23 mouse cellular contexts compared by ENCODE assay signal in the genomic region with DNA sequence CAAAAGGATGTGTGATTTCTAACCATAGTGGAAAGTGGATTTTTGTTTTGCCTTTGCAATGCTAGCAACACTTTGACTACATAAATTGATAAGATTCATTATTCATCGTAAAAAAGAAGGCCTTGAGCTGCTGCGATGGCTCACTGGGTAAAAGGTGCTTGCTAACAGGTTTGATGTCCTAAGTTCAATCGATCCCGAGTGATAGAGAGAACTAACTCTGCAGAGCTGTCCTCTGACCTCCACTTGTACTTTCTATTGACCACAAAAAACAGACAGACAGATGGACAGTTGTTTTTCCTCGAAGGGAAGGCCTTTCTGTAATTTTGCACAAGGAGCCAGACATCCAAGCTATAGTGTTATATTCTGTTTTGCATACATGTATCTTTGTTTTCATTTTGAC.
DNase-seq lines count a peak whose midpoint lies in the region; ATAC-seq and TF ChIP-seq lines count a peak whose summit lies in the region.
"Had no signal": no experiment of that assay in that cellular context is flagged by ENCODE, and none has a peak within 500 bp of the region (broad histone marks: within the 10 kb centered on the region; RNA-seq: fewer than 3 reads in every experiment).

No protein-coding gene starts in this region.

- H3K79me2 ChIP-seq in liver, adult 2 months (ENCODE audit: control insufficient read depth, insufficient read depth, low read length) = no peaks in the 10 kb centered on the region

- H3K27ac ChIP-seq in liver, adult 2 months (replicated peaks; ENCODE audit: insufficient read depth, low read depth, low read length) = peak overlapping the region; percentile 59
- H3K27ac ChIP-seq in liver, embryonic 13.5 days = peak overlapping the region; percentile 99
- peak overlapping the region; percentile 98 for H3K27ac ChIP-seq in liver, embryonic 15.5 days (replicated peaks)
- no peak overlapping the region for H3K27ac ChIP-seq in intestine, postnatal 0 days (ENCODE audit: low read depth, low read length)
- H3K27ac ChIP-seq: embryonic facial prominence, embryonic 12.5 days; embryonic facial prominence, embryonic 15.5 days; gastrocnemius, adult 2 months; hindbrain, embryonic 12.5 days; hindbrain, embryonic 15.5 days had no signal

- H3K27me3 ChIP-seq in liver, adult 2 months (ENCODE audit: control insufficient read depth, insufficient read depth, low read length) = no peaks in the 10 kb centered on the region
- H3K27me3 ChIP-seq in liver, embryonic 13.5 days = no peaks in the 10 kb centered on the region
- H3K27me3 ChIP-seq in liver, embryonic 15.5 days = no peaks in the 10 kb centered on the region
- no peaks in the 10 kb centered on the region for H3K27me3 ChIP-seq in intestine, postnatal 0 days (replicated peaks; ENCODE audit: control insufficient read depth, insufficient read depth, low read length)
- H3K27me3 ChIP-seq: embryonic facial prominence, embryonic 12.5 days; embryonic facial prominence, embryonic 15.5 days; hindbrain, embryonic 12.5 days; hindbrain, embryonic 15.5 days had no signal

- WGBS in liver, adult 2 months = 36% methylated on average over 5 of the region's 5 CpGs
- 73% methylated on average over 5 of the region's 5 CpGs for WGBS in liver, embryonic 13.5 days (ENCODE audit: insufficient replicate concordance)
- 72% methylated on average over 5 of the region's 5 CpGs for WGBS in liver, embryonic 15.5 days (ENCODE audit: insufficient replicate concordance)
- WGBS in intestine, postnatal 0 days = 62% methylated on average over 5 of the region's 5 CpGs

- peaks cover 9% of the 10 kb centered on the region; the same call in 1 of the 2 replicates for H3K4me1 ChIP-seq in liver, adult 2 months (ENCODE audit: control insufficient read depth, insufficient read depth, low read length)
- H3K4me1 ChIP-seq in liver, embryonic 13.5 days (replicated peaks) = peaks cover 88% of the 10 kb centered on the region
- peaks cover 83% of the 10 kb centered on the region for H3K4me1 ChIP-seq in liver, embryonic 15.5 days (replicated peaks)
- H3K4me1 ChIP-seq in intestine, postnatal 0 days (replicated peaks; ENCODE audit: control insufficient read depth, insufficient read depth, low read length) = 0 out of 2 replicates have a peak, but pooled peaks cover 3% of the 10 kb centered on the region
- H3K4me1 ChIP-seq: embryonic facial prominence, embryonic 12.5 days; hindbrain, embryonic 15.5 days had no signal

- no peak for TF ChIP-seq POLR2A in liver, adult 2 months (IDR thresholded peaks at IDR 0.05; ENCODE audit: extremely low read depth, insufficient read depth, low read length)

- DNase-seq in liver, adult 2 months (ENCODE audit: extremely low read depth, low read depth, low spot score) = peak; percentile 94
- DNase-seq in liver = no peak
- no peak for DNase-seq in liver, embryonic 13.5 days
- no peak for DNase-seq in retina, embryonic 14.5 days (ENCODE audit: low spot score)
- DNase-seq: adrenal gland, adult 2 months; adrenal gland, postnatal 14 days; cerebellum, adult 11 months; cerebellum, adult 2 months; cerebellum, adult 9-11 months; cerebellum, postnatal 25 days; forebrain, postnatal 0 days; gastrocnemius, adult 2 months; gastrocnemius, postnatal 14 days; heart, adult 11 months had no signal

- no peak for ATAC-seq in liver, embryonic 13.5 days (ENCODE audit: low read depth)
- no peak for ATAC-seq in liver, embryonic 15.5 days (ENCODE audit: insufficient read depth)
- no peak for ATAC-seq in intestine, postnatal 0 days
- ATAC-seq: CD4-positive, CD25-positive, alpha-beta regulatory T cell, adult 4 months; forebrain, embryonic 14.5 days; forebrain, postnatal 0 days had no signal

- no peak for TF ChIP-seq CTCF in liver, adult 2 months (IDR thresholded peaks at IDR 0.05; ENCODE audit: low read depth, low read length)
- no peak for TF ChIP-seq CTCF in intestine, postnatal 0 days (IDR thresholded peaks at IDR 0.05; ENCODE audit: low read depth)

- H3K4me3 ChIP-seq in liver, adult 2 months (ENCODE audit: insufficient read depth, low read depth, low read length) = no peak overlapping the region
- no peak overlapping the region for H3K4me3 ChIP-seq in liver, embryonic 13.5 days (replicated peaks)
- no peak overlapping the region for H3K4me3 ChIP-seq in liver, embryonic 15.5 days (replicated peaks)
- no peak overlapping the region for H3K4me3 ChIP-seq in intestine, postnatal 0 days (ENCODE audit: low read depth, low read length)
- H3K4me3 ChIP-seq: embryonic facial prominence, embryonic 12.5 days; embryonic facial prominence, embryonic 15.5 days; gastrocnemius, adult 2 months; hindbrain, embryonic 12.5 days; hindbrain, embryonic 15.5 days had no signal

- no peaks in the 10 kb centered on the region for H3K36me3 ChIP-seq in liver, adult 2 months (ENCODE audit: control insufficient read depth, insufficient read depth, low read length)
- no peaks in the 10 kb centered on the region for H3K36me3 ChIP-seq in liver, embryonic 13.5 days
- no peaks in the 10 kb centered on the region for H3K36me3 ChIP-seq in liver, embryonic 15.5 days (replicated peaks)
- H3K36me3 ChIP-seq in intestine, postnatal 0 days (ENCODE audit: control insufficient read depth, insufficient read depth) = no peaks in the 10 kb centered on the region
- H3K36me3 ChIP-seq: embryonic facial prominence, embryonic 12.5 days; embryonic facial prominence, embryonic 15.5 days; hindbrain, embryonic 12.5 days; hindbrain, embryonic 15.5 days had no signal

- H3K4me2 ChIP-seq in liver, embryonic 13.5 days = no peak overlapping the region
- no peak overlapping the region for H3K4me2 ChIP-seq in liver, embryonic 15.5 days
- no peak overlapping the region for H3K4me2 ChIP-seq in intestine, postnatal 0 days (replicated peaks; ENCODE audit: low read depth)
- H3K4me2 ChIP-seq: embryonic facial prominence, embryonic 12.5 days; embryonic facial prominence, embryonic 15.5 days; heart, embryonic 11.5 days; hindbrain, embryonic 12.5 days; hindbrain, embryonic 15.5 days had no signal

- no peaks in the 10 kb centered on the region for H3K9me3 ChIP-seq in liver, embryonic 13.5 days (replicated peaks)
- H3K9me3 ChIP-seq in liver, embryonic 15.5 days (replicated peaks) = no peaks in the 10 kb centered on the region
- no peaks in the 10 kb centered on the region for H3K9me3 ChIP-seq in intestine, postnatal 0 days (ENCODE audit: control insufficient read depth)
- H3K9me3 ChIP-seq: embryonic facial prominence, embryonic 12.5 days; embryonic facial prominence, embryonic 15.5 days; hindbrain, embryonic 12.5 days; hindbrain, embryonic 15.5 days had no signal

- no peak overlapping the region for H3K9ac ChIP-seq in liver, adult 2 months (ENCODE audit: low read depth, low read length)
- H3K9ac ChIP-seq in liver, embryonic 13.5 days = peak overlapping the region; percentile 48
- peak overlapping the region; percentile 3; the same call in 1 of the 2 replicates for H3K9ac ChIP-seq in liver, embryonic 15.5 days
- H3K9ac ChIP-seq in intestine, postnatal 0 days (ENCODE audit: low read depth, low read length) = no peak overlapping the region
- H3K9ac ChIP-seq: embryonic facial prominence, embryonic 12.5 days; embryonic facial prominence, embryonic 15.5 days; forebrain, postnatal 0 days; hindbrain, embryonic 12.5 days; hindbrain, embryonic 15.5 days had no signal

Comparison
In these comparisons a context has a peak if more than half of its experiments do, and no peak if none do; other contexts are left out.
1. H3K9ac ChIP-seq: peak in liver, embryonic 13.5 days (single experiment) and liver, embryonic 15.5 days (single experiment); none in liver, adult 2 months (single experiment) and intestine, postnatal 0 days (single experiment).